Mouse (Mus musculus): ENCODE data around the gene Tmem230.
"Not testable (repeated sequence)": the region's sequence is repeated elsewhere in the genome, so short reads cannot be mapped to it uniquely, and the experiment has no call there.

Tmem230 gene

DNA sequence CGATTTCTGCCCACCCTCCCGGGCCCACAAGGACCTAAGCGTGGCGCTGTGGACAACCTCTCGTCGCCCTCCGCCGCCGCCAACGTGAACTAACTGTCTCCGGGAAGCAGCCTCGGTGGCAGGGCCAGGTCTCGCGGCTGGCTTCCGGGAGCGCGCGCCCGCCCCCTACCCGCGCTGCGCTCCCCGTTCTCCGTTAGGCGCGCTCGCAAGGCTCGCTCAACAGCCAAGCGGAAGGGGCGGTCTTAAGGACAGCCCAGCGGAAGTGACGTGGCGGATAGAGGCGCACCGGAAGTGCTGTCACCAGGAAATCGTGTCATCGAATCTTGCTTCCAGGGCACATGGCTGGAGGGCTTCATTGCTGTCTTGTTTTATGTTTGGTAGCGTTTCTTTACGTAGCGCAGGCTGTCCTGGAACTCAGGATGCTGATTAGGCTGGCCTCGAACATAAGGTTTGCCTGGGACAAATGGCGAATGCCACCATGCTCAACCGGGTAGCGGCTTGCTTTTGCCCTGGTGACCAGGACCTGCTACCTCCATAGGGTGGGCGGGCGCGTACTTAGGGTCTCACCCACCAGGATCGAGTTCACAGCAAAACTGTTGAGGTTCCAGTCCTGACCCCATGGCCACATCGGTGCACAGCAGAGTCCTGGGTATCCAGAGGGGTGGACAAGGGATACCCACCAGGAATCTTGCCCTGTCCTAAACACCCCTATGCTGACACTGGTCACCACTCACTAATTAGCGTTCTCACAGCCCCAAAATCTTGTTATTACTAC, at the start of gene Tmem230:
Gene Tmem230 (minus strand): TSS at position 269 of the 775 bp plus-strand sequence.
- DNase-seq (ENCODE audit: low read depth): peak; percentile 98

DNA sequence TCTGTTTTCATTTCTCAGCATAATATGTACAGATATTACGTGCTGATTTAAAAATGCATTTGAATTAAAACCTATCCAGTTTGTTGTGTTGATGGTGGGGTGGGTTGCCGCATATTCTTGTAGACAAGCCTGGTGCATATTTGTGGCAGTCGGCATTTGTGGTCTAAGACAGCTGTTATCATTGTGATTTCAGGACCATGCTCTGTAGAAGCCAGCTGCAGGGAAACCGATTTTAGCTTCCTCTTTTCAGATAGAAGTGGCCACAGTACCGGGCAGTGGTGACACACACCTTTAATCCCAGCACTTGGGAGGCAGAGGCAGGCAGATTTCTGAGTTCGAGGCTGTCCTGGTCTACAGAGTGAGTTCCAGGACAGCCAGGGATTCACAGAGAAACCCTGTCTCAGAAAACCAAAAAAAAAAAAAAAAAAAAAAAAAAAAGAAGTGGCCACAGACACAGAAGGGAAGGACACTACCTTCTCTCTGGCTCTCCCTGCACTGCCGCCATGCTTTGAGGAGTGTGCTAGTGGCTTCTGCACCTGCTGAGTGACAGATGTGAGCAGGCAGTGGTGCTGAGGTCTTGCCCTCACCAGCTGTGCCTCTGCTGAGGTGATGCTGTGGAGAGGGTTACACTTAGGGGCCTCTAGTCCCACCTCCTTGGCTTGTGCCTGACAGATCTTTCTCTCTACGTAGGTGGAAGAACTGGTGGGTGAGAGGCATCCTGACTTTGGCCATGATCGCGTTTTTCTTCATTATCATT, 46.3 kb upstream of the Tmem230 start:
- DNase-seq (ENCODE audit: low read depth): peak; percentile 76

DNA sequence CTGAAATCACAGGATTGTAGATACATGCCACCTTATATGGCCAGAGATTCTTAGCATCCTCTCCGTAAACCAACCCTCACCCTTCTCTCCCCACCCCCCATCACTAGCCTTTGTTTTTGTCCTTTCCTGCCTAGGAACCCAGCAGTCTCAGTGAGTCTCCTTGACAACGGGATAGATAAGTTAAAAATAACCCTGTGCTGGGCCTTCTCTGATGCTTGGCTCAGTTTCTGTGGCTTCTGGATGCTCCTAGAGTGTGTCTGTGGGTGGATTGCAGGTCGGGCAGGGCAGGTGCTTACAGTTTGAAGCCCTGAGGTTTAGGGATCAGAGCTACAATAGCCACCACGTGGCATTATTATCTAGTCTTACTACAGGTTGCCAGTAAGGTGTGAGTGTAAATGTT, 44.5 kb upstream of the Tmem230 start:
- DNase-seq (ENCODE audit: low read depth): no peak

DNA sequence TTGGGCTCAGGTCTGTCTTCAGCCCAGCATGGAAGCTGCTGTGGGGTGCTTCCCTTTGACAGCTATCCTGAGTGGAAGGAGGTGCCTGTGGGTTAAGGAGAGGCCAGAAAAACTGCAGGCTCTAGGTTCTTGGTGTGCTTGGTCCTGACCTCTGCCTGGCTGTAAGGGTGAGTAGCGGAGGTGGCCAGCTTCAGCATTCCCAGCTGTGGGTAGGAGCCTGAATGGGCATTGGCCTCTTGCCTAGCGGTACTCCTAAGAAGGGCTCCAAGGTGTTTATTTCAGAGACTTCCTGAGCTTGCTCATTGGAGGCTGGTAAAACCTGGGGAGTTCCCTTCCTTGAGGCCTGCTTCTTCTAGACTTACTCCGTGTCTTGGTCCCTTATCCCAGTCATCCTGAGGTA, 43.7 kb upstream of the Tmem230 start:
- DNase-seq (ENCODE audit: low read depth): no peak

DNA sequence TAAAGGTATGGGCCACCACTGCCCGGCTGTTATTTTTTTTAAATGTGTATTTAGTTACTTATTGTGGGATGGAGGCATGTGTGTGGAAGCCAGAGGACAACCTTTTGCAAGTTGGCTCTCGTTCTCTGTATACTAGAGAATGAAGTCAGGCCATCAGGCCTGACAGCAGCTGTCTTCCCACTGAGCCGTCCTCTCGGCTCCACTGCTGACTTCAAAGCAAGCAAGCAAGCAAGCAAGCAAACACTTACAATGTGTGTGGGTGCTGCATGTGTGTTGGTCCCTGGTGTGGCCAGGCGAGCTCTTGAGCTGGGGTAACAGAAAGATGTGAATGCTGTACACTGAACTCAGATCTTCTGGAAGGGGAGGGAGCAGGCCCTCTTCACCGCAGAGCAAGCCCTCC, 43.2 kb upstream of the Tmem230 start:
- no peak for DNase-seq (ENCODE audit: low read depth)

DNA sequence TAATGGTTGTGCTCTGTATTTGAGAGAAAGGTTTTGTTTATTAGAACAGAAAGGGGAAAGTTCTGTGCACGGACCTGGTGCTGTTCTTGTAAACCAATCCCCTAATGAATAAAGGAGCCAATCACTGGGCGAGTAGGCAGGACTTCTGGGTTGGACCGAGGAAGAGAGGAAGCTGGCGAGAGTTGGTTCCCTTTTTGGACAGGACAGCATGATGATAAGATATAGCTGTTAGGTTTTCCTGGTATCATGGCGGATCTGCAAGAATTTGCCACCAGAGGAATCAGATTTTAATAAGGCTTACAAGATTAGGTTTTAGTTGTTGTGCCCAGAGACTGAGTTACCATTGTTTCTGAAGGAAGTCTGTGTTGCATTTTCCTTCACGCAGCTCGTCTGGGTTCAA, 41.6 kb upstream of the Tmem230 start:
- not testable (repeated sequence) for DNase-seq (ENCODE audit: low read depth)

DNA sequence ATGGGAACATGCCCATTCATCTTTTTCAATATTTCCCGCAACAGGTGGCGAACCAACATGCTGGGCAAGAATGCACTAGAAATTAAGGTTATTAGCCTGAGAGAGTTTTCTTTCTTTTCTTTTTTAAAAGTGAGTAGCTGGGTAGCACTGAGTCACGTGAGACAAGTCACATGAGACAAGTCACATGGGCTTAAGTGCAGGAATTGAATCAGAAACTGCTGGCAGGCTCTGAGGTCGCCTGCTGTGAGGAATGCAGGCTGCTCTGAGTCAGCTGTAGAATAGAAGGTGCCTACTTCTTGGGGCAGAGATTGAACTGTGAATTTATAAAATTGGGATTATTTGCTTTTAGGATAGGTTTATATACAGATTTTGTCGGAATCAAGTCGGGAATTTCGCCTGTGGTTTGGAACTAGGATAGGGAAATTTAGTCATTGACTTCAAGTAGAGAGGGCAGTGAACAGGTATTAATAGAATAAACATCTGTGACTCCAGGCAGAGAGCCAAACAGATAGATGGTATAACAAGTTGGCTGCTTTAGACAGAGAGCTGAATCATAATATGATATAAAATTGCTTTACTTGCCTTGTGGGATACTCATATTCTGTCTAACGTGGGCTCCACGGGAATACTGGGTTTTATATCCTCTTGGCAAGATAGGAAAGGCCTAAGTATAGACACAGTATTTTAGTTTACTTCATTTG, 38.9 kb upstream of the Tmem230 start:
- no peak for DNase-seq (ENCODE audit: low read depth)

DNA sequence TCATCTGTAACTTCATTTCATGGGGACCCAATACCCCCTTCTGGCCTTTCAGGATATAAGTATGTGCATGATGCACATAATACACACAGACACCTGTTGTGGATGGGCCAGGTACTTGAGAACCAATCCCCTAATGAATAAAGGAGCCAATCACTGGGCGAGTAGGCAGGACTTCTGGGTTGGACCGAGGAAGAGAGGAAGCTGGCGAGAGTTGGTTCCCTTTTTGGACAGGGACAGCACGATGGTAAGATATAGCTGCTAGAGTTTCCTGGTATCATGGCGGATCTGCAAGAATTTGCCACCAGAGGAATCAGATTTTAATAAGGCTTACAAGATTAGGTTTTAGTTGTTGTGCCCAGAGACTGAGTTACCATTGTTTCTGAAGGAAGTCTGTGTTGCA, 38.1 kb upstream of the Tmem230 start:
- not testable (repeated sequence) for DNase-seq (ENCODE audit: low read depth)

DNA sequence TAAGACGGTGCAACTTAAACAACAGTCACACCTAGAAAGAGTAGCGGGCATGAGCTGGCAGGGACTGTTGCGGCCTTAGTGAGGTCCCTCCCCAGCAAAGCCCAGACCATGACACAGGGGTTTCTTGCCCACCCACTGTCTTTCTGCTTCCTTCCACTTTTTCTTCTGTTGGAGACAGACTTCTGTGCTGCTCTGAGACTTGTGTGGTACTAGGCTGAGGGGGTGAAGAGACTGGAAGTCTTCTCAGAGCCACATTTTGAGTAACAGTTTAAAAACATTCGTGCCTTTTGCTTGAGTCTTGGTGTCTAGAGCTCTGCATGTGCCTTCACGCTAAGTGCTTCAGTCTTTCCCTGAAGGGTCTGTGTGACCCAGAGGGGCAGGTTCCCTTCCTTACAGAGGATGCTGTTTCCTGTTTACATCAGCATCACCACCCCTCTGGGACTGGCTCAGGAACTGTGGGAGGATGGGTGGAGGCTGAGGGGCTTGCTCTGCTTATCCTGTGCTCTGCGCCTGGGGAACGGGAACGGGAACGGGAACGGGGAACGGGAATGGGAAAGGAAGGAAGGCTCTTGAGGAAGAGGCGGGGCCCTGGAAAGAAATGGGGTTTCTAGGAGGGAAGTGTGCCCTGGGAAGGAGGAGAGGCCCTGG, 37.0 kb upstream of the Tmem230 start:
- DNase-seq (ENCODE audit: low read depth): no peak

DNA sequence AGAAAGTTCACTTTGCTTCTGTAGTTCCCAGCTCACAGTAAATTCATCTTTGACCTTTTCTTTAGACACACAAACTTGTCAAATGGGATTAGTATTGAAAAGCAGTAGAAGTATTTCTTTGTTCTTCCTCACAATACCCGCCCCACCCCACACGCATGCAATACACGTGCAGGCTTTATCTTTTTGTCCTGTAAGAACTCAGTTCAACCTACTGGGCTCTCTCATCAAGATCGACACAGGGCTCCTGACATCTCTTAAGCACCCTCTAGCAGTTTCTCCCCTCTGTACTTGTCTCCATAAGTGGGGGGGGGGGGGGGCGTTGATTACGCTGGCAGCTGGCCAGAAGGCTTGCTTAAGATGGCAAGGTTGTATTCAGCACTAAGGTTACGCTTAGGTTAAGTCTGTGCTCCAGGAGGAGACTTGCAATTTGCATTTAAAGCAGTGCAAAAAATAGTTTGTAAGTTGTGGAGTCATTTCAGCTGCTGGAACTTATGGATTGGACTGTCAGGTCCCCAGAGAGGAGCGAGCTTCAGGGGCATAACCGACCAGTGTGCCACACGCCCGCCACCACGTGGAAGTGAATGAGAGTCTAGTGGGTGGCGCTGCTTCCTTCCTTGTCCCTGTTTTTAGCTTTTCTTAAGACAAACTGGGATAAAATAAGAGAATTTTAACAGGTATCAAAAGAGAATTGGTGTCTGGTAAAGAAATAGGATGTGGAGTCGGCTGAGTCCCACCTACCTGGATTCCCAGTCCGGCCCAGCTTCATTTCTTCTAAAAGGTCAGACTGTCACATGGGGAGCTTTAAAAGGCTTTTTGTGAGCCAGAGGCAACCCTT, 35.8 kb upstream of the Tmem230 start:
- no peak for DNase-seq (ENCODE audit: low read depth)

DNA sequence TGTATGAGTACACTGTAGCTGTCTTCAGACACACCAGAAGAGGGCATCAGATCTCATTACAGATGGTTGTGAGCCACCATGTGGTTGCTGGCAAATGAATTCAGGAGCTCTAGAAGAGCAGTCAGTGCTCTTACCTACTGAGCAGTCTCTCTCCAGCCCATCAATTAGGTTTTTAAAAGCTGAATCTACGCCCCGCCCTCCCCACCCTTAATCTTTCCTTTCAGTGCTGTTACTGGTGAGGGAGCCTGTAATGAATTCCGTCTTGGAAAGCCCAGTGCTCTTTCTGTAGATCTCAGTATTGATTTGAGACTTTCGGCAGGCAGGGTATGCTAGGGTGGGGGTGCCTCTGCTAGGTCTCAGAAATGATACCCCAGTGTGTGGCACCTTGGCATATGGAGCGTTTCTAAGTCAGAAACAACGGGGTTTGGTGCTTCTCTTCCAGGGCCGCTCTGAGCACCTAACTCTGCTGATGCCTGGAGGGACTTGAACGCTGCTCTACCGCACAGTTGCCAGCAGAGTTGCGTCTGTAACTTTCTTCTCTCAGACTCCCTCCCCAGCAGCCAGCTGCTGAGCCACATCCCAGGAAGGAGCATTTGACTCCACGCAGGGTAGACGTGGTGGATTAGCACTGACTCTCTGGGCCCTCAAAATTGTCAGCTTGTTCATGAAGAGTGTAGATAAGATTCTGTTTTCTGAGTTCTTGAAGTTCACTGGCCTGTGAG, 35.0 kb upstream of the Tmem230 start:
- no peak for DNase-seq (ENCODE audit: low read depth)

DNA sequence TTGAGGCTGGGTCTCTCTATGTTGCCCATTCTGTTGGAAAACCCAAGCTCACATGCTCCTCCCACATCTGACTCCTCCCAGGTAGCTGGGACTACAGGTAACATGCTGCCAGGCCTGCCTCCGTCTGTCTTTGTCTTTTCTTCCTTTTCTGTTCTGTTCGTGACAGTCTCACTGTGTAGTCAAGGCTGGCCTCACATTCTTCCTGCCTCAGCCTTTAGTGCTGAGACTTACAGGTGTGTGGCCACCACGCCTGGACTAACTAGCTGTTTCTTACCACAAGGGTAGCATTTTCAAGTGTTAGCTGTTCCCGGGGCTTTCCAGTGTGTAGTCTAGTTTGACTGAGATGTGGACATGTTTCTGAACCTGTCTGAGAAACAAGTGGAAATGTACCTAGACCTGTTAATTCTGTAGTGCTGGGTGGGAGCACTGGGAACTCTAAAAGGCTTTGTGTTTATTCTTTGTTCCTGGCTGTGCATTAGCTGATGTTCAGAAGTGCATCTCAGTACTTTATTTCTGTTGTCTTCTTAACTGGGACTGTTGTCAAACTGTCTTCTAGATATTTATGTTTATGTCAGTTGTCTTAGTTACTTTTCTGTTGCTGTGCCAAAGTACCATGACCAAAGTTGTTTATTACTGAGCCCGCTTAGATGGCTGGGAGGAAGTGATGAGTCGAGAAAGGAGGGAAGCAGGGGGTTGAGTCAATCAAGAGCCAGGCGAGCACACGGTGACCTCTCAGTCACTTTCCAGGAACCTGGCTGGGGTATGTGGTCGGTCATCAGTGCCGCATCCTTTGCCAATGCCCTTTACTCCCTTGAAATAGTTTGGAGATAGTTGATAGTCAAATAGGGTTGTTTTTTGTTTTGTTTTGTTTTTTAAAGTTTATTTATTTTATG, 34.2 kb upstream of the Tmem230 start:
- peak; percentile 66 for DNase-seq (ENCODE audit: low read depth)

DNA sequence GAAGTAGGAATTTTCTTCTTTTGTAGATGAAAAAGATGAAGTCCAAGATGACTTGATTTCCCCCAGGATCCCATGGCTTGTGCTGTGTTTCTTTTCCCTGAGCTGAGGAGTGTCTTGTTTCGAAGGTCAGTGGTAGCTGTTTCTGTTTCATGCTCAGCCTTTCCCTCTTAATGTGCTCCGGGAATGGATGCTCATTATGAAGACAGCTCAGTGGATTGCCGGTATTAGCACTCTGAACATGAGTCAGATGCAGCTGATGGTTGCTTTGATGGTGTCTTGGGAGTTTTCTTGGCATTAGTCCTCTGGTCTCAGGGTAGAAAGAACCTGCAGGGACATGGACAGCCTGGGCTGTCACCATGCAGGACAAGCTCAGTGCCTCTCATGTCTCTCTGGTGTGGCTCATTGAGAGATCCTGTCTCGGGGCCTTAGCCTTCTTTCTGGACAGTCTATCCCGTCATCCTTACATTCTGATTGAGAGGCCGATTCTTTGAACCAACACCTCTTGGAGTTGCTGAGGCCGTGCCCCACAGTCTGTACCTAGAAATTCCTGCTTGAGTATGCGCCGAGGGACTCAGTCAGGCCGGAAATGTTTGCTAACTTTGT, 33.0 kb upstream of the Tmem230 start:
- no peak for DNase-seq (ENCODE audit: low read depth)

DNA sequence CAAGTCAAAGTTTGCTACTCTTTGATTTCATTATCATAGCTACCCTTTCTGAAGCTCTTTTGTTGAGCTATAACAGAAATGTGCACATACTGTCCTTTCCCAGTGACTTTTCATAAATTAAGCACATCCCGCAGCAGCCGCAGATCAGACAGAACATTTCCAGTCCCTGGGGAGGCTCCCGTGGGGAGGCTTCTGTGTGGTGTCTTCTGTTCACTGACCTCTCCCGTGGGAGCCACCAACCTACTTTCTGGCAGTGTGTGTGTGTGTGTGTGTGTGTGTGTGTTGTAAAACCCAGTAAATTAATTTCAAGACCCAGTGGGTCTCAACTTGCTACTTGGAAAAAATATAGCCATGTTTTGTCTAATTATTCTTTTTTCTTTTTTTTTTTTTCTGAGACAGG, 32.4 kb upstream of the Tmem230 start:
- DNase-seq (ENCODE audit: low read depth): no peak

DNA sequence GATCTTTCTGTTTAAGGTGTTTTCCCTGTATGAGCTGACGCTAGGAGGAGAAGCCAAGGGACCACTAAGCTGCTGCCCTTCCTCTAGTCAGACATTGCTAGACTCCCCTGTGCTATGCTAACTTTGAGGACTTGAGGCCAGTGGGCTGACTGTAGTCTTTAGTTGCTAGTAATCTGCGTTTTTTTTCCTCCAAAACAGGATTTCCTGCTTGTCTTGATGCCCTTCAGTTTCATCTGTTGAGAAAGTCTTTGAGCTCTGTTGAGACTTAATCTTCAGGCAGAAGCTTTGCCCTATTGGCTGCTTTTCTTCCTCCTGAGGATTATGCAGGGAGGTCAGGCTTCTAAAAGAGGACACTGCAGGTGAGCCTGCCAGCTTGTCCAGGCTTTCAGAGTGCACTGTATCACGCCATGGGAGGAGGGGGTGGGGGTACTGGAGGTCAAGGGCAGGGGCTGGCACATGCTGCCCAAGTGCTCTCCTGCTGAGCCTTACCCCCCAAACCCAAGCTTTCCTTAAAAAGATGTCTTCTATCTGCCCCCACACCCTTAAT, 31.8 kb upstream of the Tmem230 start:
- DNase-seq (ENCODE audit: low read depth): peak; percentile 28

DNA sequence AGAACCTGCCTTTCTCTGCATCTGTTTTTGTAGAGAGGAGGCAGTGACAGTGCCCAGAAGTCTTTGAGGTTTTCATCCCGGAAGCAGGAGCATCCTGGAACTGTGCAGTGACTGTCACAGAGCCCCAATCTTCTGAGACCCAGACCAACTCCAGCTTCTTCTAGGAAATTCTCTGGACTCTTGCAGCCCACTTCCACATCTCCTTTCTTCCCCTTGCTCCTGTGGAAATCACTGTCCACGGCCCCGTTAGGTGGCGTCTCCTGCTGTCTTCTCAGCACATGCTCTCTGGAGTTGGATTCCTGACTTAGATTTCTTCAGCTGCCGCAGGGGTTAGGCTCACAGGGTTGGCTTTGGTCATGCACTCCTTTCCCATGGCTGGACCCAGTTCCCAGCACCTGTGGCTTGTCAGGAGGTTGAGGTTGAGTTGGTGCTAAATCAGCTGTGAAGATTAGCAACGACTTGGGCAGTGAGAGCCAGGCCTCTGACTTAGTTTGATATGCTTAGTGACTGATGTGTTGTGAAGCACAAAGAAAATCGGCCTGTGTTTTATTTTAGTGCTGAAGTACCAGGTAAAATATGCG, 30.8 kb upstream of the Tmem230 start:
- no peak for DNase-seq (ENCODE audit: low read depth)

DNA sequence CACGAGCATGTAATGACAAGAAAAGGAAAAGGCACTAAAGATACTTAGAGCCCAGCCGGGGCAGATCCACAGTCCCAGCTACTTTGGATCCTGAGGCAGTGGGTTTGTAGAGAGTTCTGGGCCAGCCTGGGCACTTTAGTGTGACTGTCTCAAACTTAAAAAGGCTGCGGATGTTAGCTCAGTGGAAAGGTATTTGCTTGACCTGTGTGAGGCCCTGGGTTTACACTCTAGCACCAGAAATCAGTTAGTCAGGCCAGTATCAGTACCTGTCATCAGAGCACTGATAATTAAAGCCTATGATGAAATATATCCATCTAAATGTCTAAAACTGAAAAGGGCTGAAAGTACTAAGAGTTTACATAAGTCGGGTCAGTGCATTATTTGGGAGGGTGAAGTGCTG, 28.6 kb upstream of the Tmem230 start:
- no peak for DNase-seq (ENCODE audit: low read depth)

DNA sequence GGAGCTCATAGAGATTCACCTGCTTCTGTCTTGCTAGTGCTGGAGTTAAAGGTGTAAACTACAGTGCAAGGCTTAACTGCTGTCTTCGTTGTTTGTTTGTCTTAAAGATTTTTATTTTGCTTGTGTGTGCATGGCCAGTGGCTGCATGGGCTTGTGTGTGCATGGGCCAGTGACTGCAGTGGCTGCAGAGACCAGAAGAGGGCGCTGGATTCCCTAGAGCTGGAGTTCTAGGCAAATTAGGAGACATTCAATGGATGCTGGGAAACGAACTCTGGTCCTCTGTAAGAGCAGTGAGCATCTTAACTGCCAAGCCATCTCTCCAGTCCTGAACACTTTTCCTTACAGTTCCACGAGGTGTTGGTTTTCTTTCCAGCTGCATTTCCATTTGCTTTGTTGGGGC, 27.9 kb upstream of the Tmem230 start:
- DNase-seq (ENCODE audit: low read depth): no peak

All from 416B (cell line).